Mouse (Mus musculus): Measurements from ENCODE around the gene Tmem132d.

DNA sequence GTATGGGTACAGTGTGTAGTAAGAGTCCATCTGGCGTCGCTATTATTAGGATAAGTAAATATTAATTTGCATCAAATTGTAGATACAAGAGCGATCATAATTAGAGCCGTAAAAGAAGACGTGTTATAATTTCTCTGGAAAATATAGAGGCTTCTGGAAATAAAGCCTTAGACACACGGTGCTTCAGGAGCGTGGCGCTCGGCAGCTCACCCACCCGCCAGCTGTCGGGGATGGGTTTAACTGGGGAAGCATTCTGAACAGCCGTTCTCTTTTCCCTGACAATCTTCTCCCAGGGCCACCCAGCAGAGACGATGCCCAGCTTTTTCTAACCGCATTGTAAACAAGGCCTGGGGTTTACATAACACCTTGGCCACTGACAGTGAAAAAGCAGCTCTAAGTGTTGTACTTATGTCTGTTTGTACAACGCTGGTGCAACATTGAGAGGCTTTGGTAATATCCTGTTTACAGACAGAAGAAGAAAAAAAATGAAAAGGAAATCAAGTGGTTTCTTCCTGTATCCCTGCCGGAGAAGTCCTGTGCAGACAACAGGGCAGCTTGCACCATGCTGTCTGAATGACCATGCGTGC is 476.3 kb downstream of the Tmem132d start:
- no peak for TF ChIP-seq CTCF (IDR thresholded peaks at IDR 0.05; ENCODE audit: borderline replicate concordance, insufficient read depth, low read length)
- TF ChIP-seq POLR2A (IDR thresholded peaks at IDR 0.05; ENCODE audit: low read depth, low read length): no peak

Data from embryonic fibroblast, embryonic 13.5 days (primary cell).